Mouse (Mus musculus) hindbrain, embryonic 16.5 days (tissue): ENCODE results near the gene Chtf18. TPM values are rescaled to one million over a fixed set of nuclear protein-coding genes. Genes with fewer than 3 reads are reported as not detected.
A peak's percentile ranks its signal among the peaks of the same experiment; 100 is the strongest.
"Not testable (repeated sequence)": the region's sequence is repeated elsewhere in the genome, so short reads cannot be mapped to it uniquely, and the experiment has no call there.

Experiments used
- ATAC-seq: fragments of 200-750 bp; cut with Nextera tagmentation; 2 replicates; pipeline ENCODE4 v1.8.0; 2017; ENCODE audit warnings: moderate TSS enrichment, moderate library complexity
- H3K27ac ChIP-seq: fragments of 300-500 bp; sonication (generic); 2 replicates; pipeline ENCODE4 v1.5.1; 2014; ENCODE audit warnings: low read depth, mild to moderate bottlenecking, control low read depth, low read length, moderate library complexity
- H3K27me3 ChIP-seq: fragments of 300-500 bp; sonication (generic); replicated peaks from 2 replicates; pipeline ENCODE4 v1.6.1; 2014; ENCODE audit warnings: low read length; ENCODE audit not compliant: control insufficient read depth, insufficient read depth
- H3K36me3 ChIP-seq: fragments of 300-500 bp; sonication (generic); 2 replicates; pipeline ENCODE4 v1.6.1; 2014; ENCODE audit warnings: mild to moderate bottlenecking, low read length, moderate library complexity, mixed read lengths; ENCODE audit not compliant: control insufficient read depth, insufficient read depth
- H3K4me1 ChIP-seq: fragments of 300-500 bp; sonication (generic); 2 replicates; pipeline ENCODE4 v1.6.1; 2014; ENCODE audit warnings: low read depth, low read length; ENCODE audit not compliant: control insufficient read depth, insufficient read depth
- H3K4me2 ChIP-seq: fragments of 300-500 bp; sonication (generic); 2 replicates; pipeline ENCODE4 v1.6.1; 2014; ENCODE audit warnings: mild to moderate bottlenecking, low read length, control low read depth, moderate library complexity
- H3K4me3 ChIP-seq: fragments of 300-500 bp; sonication (generic); 2 replicates; pipeline ENCODE4 v1.5.1; 2014; ENCODE audit warnings: mild to moderate bottlenecking, low read length, control low read depth, moderate library complexity
- H3K9ac ChIP-seq: fragments of 300-500 bp; sonication (generic); 2 replicates; pipeline ENCODE4 v1.6.1; 2014; ENCODE audit warnings: low read depth, mild to moderate bottlenecking, control low read depth, low read length, moderate library complexity
- H3K9me3 ChIP-seq: fragments of 300-500 bp; sonication (generic); 2 replicates; pipeline ENCODE4 v1.6.1; 2014; ENCODE audit warnings: mild to moderate bottlenecking, low read length, moderate library complexity; ENCODE audit not compliant: control insufficient read depth
- WGBS: fragments of 180-500 bp; shearing (Covaris S2); extraction: QIAGEN DNeasy Blood & Tissue Kit; methylation state at CpG from one replicate; pipeline ENCODE4 v1.1.7; 2014; 5-methylcytosine and 5-hydroxymethylcytosine counted together
- polyA plus RNA-seq: library from polyadenylated mRNA; unstranded; fragments of >200 nt; fragmentation: Nextera tagmentation; extraction: Ambion mirVana; gene quantifications from 2 replicates; pipeline ENCODE4 v1.2.1, GENCODE M21; 2015

The Chtf18 gene
- polyA plus RNA-seq, 1 experiment from 2014 or later: 6.4 TPM

DNA sequence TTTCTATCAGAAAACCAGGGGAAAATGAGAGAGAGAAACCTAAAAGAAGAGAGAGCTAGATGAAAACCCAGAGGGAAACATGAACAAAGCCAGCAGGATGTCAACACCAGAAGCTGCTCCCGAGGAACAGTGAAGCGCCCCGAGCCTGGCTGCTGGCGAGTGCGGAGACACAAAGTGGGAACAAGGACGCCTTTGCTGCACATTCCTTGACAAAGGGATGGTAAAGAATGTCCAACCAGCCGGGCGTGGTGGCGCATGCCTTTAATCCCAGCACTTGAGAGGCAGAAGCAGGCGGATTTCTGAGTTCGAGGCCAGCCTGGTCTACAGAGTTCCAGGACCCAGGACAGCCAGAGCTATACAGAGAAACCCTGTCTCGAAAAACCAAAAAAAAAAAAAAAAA lies 14.3 kb upstream of the Chtf18 start:
- H3K4me3 ChIP-seq, H3K9ac ChIP-seq, H3K4me2 ChIP-seq, H3K36me3 ChIP-seq, H3K27ac ChIP-seq, ATAC-seq, H3K9me3 ChIP-seq, H3K4me1 ChIP-seq, H3K27me3 ChIP-seq: not testable (repeated sequence)
- WGBS: 75% methylated on average over 12 of the region's 12 CpGs

DNA sequence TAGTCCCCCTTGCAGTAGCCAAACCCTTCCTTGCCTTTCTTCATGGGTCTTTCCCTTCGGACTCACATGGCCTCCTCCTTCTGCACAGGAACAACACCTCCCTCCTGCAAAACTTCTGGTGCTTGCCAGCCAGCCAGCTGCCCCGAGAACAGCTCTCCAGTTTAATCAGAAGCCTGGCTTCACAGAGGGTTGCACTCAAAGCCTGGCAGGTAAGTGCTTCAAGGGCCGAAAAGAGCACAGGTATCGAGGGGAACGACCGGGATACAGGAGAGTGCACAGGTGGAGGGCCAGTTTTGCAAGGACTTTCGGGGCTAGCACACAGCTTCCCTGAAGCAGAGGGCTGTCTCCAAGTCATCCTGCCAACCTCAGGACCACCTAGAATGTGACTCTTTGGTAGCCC lies 11.6 kb upstream of the Chtf18 start:
- Histone ChIP-seq H3K36me3 (no peaks in the 10 kb centered on the region), H3K9ac (no peak overlapping the region), H3K4me2 (no peak overlapping the region), H3K4me3 (no peak overlapping the region), H3K9me3 (no peaks in the 10 kb centered on the region), H3K27ac (no peak overlapping the region), H3K4me1 (no peaks in the 10 kb centered on the region), H3K27me3 (no peaks in the 10 kb centered on the region)
- ATAC-seq: no peak
- 83% methylated on average over 7 of the region's 7 CpGs for WGBS

DNA sequence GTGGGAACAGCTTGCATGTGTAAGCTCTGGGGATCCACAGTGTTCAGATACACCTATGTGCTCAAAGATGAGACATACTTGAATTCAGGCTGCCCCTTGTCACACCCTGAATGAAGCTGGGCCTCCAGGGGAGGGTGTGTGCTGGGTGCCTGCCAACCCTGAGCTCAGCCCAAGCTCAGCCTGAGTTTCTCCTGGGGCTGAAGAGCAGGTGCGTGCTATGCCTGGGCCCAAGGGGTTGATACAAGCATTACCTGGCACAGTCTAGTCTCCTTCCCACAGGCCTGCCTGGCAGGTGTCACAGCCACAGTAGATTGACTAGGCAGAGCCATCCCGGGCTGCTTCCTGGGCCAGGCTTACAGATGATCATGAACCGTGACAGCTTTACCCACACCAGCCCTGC lies 8.5 kb upstream of the Chtf18 start, which contains the start of gene Mslnl:
TSS of gene Mslnl (plus strand) at position 298 of the 400 bp plus-strand sequence.
- H3K4me2 ChIP-seq: no peak within 1 kb of the TSS
- H3K36me3 ChIP-seq: no peaks in the 10 kb centered on the region
- no peaks in the 10 kb centered on the region for H3K9me3 ChIP-seq
- no peaks in the 10 kb centered on the region for H3K27me3 ChIP-seq
- no peak within 1 kb of the TSS for H3K27ac ChIP-seq
- ATAC-seq: no peak
- no peaks in the 10 kb centered on the region for H3K4me1 ChIP-seq
- 67% methylated on average over 3 of the region's 3 CpGs for WGBS
- H3K4me3 ChIP-seq: no peak within 1 kb of the TSS
- H3K9ac ChIP-seq: no peak within 1 kb of the TSS

DNA sequence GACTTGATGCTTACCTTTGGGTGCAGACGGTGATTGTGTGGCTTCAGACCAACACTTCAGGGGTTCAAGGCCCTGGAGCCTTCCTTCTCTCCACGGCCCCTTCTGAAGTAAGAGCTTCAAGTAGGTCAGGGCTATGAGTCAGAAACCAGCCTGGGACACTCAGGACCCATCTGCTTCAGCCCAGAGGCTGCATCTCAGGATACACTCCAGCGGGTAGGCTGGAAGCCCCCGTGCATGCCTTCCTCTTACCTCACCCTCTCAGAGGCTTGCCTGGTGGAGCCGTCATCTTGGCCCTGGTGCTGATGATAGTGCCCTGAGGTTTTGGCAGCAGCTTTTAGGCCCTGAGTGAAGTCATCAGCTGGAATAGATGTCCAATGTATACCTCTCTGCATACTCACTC lies 8.0 kb upstream of the Chtf18 start:
- 88% methylated on average over 5 of the region's 5 CpGs for WGBS
- Histone ChIP-seq H3K4me3 (no peak overlapping the region), H3K9me3 (no peaks in the 10 kb centered on the region), H3K4me1 (no peaks in the 10 kb centered on the region), H3K9ac (no peak overlapping the region), H3K27ac (no peak overlapping the region), H3K36me3 (no peaks in the 10 kb centered on the region), H3K4me2 (no peak overlapping the region), H3K27me3 (no peaks in the 10 kb centered on the region)
- no peak for ATAC-seq

DNA sequence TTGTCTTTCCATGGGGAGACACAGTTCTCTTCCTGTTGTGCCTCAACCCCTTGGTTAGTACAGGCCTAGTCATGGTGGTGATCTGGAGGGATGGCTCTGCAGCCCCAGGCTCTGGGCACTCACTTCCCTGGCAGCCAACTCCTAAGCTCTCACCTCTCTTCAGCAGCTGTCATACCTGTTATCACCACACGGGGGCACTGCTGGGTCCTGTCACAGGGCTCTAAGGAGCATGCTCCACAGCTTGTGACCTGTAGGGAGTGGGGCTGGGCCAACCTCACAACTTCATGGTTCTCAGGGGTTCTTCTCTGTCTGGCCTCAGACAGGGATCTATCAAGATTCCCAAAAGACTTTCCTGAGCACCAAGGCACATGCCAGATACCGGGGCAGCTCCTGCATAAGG lies 4.9 kb upstream of the Chtf18 start:
- H3K27ac ChIP-seq: no peak overlapping the region
- no peak for ATAC-seq
- no peak overlapping the region for H3K4me2 ChIP-seq
- 15% methylated on average over 2 of the region's 2 CpGs for WGBS
- H3K4me3 ChIP-seq: no peak overlapping the region
- H3K9me3 ChIP-seq: no peaks in the 10 kb centered on the region
- peaks cover 12% of the 10 kb centered on the region for H3K4me1 ChIP-seq
- no peaks in the 10 kb centered on the region for H3K27me3 ChIP-seq
- H3K9ac ChIP-seq: no peak overlapping the region
- peaks cover 3% of the 10 kb centered on the region for H3K36me3 ChIP-seq

DNA sequence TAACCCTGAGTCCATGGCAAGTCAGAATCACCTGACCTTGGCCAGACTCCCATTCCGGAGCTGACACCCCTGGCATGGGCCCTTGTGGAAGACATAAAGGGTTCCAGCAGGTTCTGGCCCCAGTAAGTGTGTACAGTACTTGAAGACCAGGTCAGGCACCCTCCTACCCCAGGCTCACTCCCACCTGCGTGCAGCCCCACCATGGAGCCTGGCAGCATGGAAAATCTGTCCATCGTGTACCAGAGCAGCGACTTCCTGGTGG lies 721 bp upstream of the Chtf18 start:
- WGBS: 14% methylated on average over 4 of the region's 4 CpGs
- H3K4me2 ChIP-seq: peak overlapping the region; percentile 98
- H3K4me3 ChIP-seq: peak overlapping the region; percentile 73
- peaks cover 18% of the 10 kb centered on the region for H3K4me1 ChIP-seq
- peak overlapping the region; percentile 87 for H3K9ac ChIP-seq
- H3K9me3 ChIP-seq: no peaks in the 10 kb centered on the region
- no peak; the same call in 1 of the 2 replicates for ATAC-seq
- no peak overlapping the region for H3K27ac ChIP-seq
- H3K27me3 ChIP-seq: no peaks in the 10 kb centered on the region
- peaks cover 3% of the 10 kb centered on the region for H3K36me3 ChIP-seq

DNA sequence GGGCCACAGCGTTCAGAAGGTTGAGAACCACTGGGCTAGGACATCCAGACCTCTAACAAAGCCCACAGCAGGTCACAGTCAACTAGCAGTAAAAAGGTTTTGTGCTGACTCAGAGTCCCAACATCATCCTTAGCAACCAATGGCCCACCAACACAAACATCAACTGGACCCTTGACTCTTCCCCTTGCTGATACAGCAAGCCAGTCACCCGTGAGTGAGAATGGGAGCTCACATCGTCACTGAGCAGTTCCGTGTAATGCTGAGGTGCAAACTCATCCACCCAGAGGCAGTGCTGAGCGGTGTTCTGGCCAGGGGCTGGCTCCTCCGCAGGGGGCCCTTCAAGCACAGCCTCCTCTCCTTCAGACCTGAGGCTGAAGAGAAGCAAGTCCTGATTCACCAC lies 2.0 kb downstream of the Chtf18 start:
- no peak overlapping the region for H3K4me3 ChIP-seq
- H3K36me3 ChIP-seq: peaks cover 3% of the 10 kb centered on the region
- no peak overlapping the region for H3K9ac ChIP-seq
- H3K27me3 ChIP-seq: no peaks in the 10 kb centered on the region
- peaks cover 18% of the 10 kb centered on the region for H3K4me1 ChIP-seq
- WGBS: 75% methylated on average over 6 of the region's 6 CpGs
- ATAC-seq: no peak
- no peak overlapping the region for H3K27ac ChIP-seq
- H3K4me2 ChIP-seq: no peak overlapping the region
- no peaks in the 10 kb centered on the region for H3K9me3 ChIP-seq

DNA sequence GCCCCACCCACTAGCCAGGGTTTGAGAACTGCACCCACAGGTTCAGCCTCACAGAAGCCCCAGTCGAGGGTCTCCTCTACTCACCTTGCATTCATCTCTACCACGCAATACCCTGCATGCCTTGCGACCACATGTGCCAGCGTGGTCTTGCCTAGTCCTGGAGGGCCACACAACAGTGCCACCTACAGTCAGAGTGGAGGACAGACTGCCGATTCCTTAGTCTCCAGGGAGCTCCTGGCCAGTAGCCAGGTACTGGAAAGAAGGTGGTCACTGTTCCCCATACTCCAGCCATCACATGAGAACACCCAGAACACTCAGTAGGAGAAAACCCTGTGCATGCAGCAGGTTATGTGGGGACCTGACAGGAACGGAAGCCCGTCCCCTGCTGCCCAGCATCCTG lies 3.3 kb downstream of the Chtf18 start:
- Histone ChIP-seq H3K4me1 (peaks cover 17% of the 10 kb centered on the region), H3K9me3 (no peaks in the 10 kb centered on the region), H3K9ac (no peak overlapping the region), H3K27ac (no peak overlapping the region), H3K4me3 (no peak overlapping the region), H3K36me3 (no peaks in the 10 kb centered on the region; the same call in 1 of the 2 replicates), H3K27me3 (no peaks in the 10 kb centered on the region), H3K4me2 (no peak overlapping the region)
- no peak for ATAC-seq
- WGBS: 87% methylated on average over 7 of the region's 7 CpGs

DNA sequence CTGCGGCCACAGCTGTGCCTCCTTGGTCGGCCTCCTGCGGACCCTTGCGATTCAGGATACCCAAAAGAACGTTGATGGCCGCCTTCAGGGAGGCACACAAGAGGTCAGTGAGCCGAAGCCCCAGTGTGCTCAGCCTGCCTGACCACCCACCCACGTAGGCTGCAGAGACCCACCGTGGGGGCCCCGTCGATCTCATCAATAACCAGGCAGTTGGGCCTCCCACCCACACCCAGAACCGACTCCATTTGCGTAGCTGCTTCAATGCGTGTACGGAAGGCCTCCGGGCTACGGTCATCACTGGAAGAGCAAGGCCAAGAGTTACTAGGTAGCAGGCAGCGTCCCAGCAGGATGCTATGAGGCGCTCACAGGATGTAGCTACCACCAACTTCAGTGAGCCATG lies 3.7 kb downstream of the Chtf18 start:
- Histone ChIP-seq H3K4me3 (no peak overlapping the region), H3K4me1 (peaks cover 12% of the 10 kb centered on the region), H3K9me3 (no peaks in the 10 kb centered on the region), H3K9ac (no peak overlapping the region), H3K4me2 (no peak overlapping the region), H3K27ac (no peak overlapping the region), H3K27me3 (no peaks in the 10 kb centered on the region), H3K36me3 (no peaks in the 10 kb centered on the region)
- ATAC-seq: no peak
- WGBS: 96% methylated on average over 19 of the region's 19 CpGs

DNA sequence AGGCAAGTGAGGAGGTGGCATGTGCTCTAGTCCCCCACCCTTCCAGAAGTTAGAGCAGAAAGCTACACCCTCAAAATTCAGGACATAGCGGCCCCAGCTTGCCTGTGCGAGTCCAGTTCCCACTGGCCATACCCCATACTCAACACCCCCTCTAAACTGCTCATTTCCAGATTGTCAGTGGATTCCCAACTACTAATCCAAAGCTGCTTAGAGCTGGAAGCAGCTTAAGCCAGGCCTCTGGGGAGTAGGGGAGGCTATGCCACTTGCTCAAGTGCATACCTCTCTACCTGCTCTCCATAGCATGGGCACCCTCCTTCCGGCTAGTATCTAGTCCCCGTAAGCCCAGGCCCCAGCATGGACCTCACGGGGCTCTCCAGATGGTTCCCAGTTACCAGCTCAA lies 5.7 kb downstream of the Chtf18 start:
- 96% methylated on average over 5 of the region's 5 CpGs for WGBS
- no peak overlapping the region; the same call in 1 of the 2 replicates for H3K9ac ChIP-seq
- no peak for ATAC-seq

More for the DNA sequence above, 5.7 kb downstream of the Chtf18 start:
- Histone ChIP-seq H3K27me3 (peaks cover 16% of the 10 kb centered on the region), H3K36me3 (no peaks in the 10 kb centered on the region), H3K4me3 (no peak overlapping the region), H3K4me1 (peaks cover 9% of the 10 kb centered on the region), H3K4me2 (no peak overlapping the region), H3K9me3 (no peaks in the 10 kb centered on the region), H3K27ac (no peak overlapping the region)
